Mouse (Mus musculus) hindbrain, embryonic 15.5 days (tissue): ENCODE results near the gene Hoxc13. TPM values are rescaled to one million over a fixed set of nuclear protein-coding genes. Genes with fewer than 3 reads are reported as not detected.

Experiments used
- ATAC-seq: fragments of 200-750 bp; cut with Nextera tagmentation; 2 replicates; pipeline ENCODE4 v1.8.0; 2017; ENCODE audit warnings: low read depth, moderate number of reproducible peaks, moderate TSS enrichment; ENCODE audit not compliant: low FRiP score
- H3K27ac ChIP-seq: fragments of 300-500 bp; sonication (generic); replicated peaks from 2 replicates; pipeline ENCODE4 v1.5.1; 2015; ENCODE audit warnings: mild to moderate bottlenecking, inconsistent platforms
- H3K27me3 ChIP-seq: fragments of 300-500 bp; sonication (generic); 2 replicates; pipeline ENCODE4 v1.6.1; 2015; ENCODE audit warnings: control low read depth, inconsistent platforms
- H3K36me3 ChIP-seq: fragments of 300-500 bp; sonication (generic); 2 replicates; pipeline ENCODE4 v1.6.1; 2015; ENCODE audit warnings: control low read depth, inconsistent platforms
- H3K4me1 ChIP-seq: fragments of 300-500 bp; sonication (generic); replicated peaks from 2 replicates; pipeline ENCODE4 v1.6.1; 2015; ENCODE audit warnings: control low read depth, inconsistent platforms
- H3K4me2 ChIP-seq: fragments of 300-500 bp; sonication (generic); 2 replicates; pipeline ENCODE4 v1.6.1; 2015; ENCODE audit warnings: moderate library complexity, mild to moderate bottlenecking, inconsistent platforms
- H3K4me3 ChIP-seq: fragments of 300-500 bp; sonication (generic); 2 replicates; pipeline ENCODE4 v1.5.1; 2015; ENCODE audit warnings: mild to moderate bottlenecking, inconsistent platforms
- H3K9ac ChIP-seq: fragments of 300-500 bp; sonication (generic); 2 replicates; pipeline ENCODE4 v1.6.1; 2015; ENCODE audit warnings: inconsistent platforms
- H3K9me3 ChIP-seq: fragments of 300-500 bp; sonication (generic); 2 replicates; pipeline ENCODE4 v1.6.1; 2016; ENCODE audit warnings: control low read depth, inconsistent platforms
- WGBS: fragments of 180-500 bp; shearing (Covaris S2); methylation state at CpG from one replicate; pipeline ENCODE4 v1.1.7; 2015; 5-methylcytosine and 5-hydroxymethylcytosine counted together
- polyA plus RNA-seq: library from polyadenylated mRNA; unstranded; fragments of >200 nt; fragmentation: Nextera tagmentation; extraction: Ambion mirVana; gene quantifications from 2 replicates; pipeline ENCODE4 v1.2.1, GENCODE M21; 2015

The Hoxc13 gene
- polyA plus RNA-seq, 1 experiment from 2014 or later: not detected

DNA sequence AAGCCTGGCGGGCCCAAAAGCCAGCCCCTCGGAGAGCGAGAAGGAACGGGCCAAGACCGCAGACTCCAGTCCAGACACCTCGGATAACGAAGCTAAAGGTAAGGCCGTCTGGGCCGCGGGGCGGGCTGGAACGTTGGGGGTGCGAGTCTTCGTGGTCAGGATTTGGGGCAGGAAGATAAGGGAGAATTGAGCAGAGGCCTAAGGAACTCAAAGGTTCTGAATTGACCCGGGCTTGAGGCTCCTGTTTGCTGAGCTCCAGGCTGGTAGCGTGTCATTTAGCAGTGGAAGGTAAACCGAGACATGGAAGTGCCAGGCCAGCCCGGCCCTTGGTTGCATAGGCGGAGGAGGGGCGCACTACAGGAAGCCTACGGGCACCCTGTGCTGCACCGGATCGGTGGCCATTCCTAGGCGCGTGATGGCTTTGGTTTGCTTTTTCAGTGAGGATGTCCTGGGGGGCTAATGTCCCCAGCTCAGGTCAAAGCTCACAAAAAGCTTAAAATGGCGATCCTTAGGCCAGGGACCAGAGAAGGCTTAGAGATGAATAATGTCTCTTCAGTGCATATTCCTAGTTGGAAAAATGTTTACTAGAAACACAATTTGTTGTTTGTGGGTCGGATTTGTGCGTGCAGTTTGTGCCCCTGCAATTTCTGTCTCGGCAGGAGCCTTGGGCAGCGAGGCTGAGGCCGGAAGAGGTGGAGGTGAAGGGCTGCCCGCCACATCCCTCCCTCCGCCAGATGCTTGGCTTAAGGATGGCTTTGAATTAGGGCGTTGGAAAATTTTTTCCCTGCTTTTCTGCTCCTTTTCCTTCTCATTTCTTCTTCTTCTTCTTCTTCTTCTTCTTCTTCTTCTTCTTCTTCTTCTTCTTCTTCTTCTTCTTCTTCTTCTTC lies 46.9 kb downstream of the Hoxc13 start:
- Histone ChIP-seq H3K4me3 (no peak overlapping the region), H3K27me3 (peaks cover 97% of the 10 kb centered on the region), H3K9ac (no peak overlapping the region), H3K36me3 (no peaks in the 10 kb centered on the region), H3K4me2 (no peak overlapping the region), H3K4me1 (no peaks in the 10 kb centered on the region), H3K9me3 (no peaks in the 10 kb centered on the region), H3K27ac (no peak overlapping the region)
- ATAC-seq: no peak
- WGBS: 3% methylated on average over 34 of the region's 34 CpGs

DNA sequence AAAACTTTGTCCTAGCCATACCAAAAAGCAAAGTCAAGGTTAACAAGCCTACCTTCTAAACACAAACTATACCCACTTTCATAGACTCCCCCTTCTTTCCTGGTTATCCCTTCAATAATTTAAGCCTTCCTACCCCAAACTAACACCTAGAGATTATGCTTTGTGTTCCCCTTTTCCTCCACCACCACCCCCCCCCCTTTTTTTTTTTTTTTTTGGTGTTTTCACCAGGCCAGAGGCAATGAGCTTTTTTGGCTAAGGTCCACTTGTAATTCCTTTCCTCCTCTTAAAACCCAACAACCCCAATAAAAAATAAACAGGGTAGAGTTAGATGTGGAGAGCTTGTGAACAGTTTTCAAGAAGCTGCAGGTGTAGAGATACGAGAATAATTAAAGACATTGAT lies 48.4 kb downstream of the Hoxc13 start:
- 28% methylated on average over 1 of the region's 1 CpGs for WGBS
- Histone ChIP-seq H3K9me3 (no peaks in the 10 kb centered on the region), H3K27ac (no peak overlapping the region), H3K4me1 (no peaks in the 10 kb centered on the region), H3K4me2 (no peak overlapping the region), H3K36me3 (no peaks in the 10 kb centered on the region), H3K9ac (no peak overlapping the region), H3K4me3 (no peak overlapping the region), H3K27me3 (peaks cover 97% of the 10 kb centered on the region)
- ATAC-seq: no peak

DNA sequence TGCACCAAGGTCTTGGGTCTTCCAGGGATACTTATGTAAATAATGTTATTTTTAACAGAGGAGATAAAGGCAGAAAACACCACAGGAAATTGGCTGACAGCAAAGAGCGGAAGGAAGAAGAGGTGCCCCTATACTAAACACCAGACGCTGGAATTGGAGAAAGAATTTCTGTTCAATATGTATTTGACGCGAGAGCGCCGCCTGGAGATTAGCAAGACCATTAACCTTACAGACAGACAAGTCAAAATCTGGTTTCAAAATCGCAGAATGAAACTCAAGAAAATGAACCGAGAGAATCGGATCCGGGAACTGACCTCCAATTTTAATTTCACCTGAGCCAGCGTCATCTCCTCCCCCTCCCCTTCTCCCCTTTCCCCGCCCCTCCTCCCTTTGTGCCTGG lies 49.8 kb downstream of the Hoxc13 start:
- no peaks in the 10 kb centered on the region for H3K36me3 ChIP-seq
- H3K4me3 ChIP-seq: no peak overlapping the region
- H3K9ac ChIP-seq: no peak overlapping the region
- no peaks in the 10 kb centered on the region for H3K4me1 ChIP-seq
- ATAC-seq: no peak
- no peaks in the 10 kb centered on the region for H3K9me3 ChIP-seq
- H3K27ac ChIP-seq: no peak overlapping the region
- peaks cover 95% of the 10 kb centered on the region for H3K27me3 ChIP-seq
- WGBS: 2% methylated on average over 12 of the region's 12 CpGs
- no peak overlapping the region for H3K4me2 ChIP-seq

DNA sequence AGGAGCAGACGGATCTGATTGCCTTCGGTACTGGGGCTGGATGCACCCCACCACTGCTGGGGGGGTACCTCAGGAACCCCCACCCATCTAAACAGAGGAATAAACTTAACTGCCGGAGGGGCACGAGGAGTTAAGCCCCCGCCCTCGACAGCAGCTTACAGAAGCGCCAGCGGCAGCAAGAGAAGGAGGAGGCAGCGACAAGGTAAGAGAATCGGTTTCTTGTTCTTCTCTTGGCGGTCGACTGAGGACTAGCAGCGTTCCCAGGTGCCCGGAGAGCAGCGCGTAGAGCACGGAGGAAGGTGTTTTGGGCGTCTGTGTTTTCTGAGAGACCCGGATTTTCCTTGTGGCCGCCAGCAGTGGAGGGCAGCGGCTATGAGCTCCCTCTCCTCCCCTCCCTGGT lies 51.4 kb downstream of the Hoxc13 start:
- no peak overlapping the region for H3K4me2 ChIP-seq
- no peak overlapping the region for H3K27ac ChIP-seq
- H3K36me3 ChIP-seq: no peaks in the 10 kb centered on the region
- WGBS: under 1% methylated on average over 21 of the region's 21 CpGs
- ATAC-seq: no peak
- H3K4me3 ChIP-seq: no peak overlapping the region
- peaks cover 88% of the 10 kb centered on the region for H3K27me3 ChIP-seq
- H3K9me3 ChIP-seq: no peaks in the 10 kb centered on the region
- no peak overlapping the region for H3K9ac ChIP-seq
- H3K4me1 ChIP-seq: no peaks in the 10 kb centered on the region

DNA sequence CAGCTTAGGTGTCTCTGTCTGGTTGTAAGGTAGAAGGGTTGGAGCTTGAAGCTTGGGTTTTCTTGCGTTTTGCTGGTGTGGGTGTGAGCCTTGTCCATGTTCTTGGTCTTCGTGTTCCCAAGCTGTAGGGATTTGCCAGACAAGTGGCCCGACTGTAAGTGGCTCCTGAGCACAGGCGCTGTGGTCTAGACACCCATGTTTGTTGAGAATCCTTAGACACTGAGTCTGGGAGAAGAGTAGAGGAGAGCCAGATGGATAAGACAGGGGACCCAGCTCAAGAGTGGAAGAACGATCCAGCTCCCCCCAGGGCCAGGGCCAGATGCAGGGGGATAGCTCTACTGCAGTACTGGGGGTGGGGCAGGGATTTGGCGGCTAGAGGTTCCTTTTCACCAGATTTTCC lies 51.9 kb downstream of the Hoxc13 start:
- Histone ChIP-seq H3K27ac (no peak overlapping the region), H3K4me3 (no peak overlapping the region), H3K27me3 (peaks cover 88% of the 10 kb centered on the region), H3K4me1 (no peaks in the 10 kb centered on the region), H3K36me3 (no peaks in the 10 kb centered on the region), H3K9me3 (no peaks in the 10 kb centered on the region), H3K9ac (no peak overlapping the region), H3K4me2 (no peak overlapping the region)
- no peak for ATAC-seq
- 2% methylated on average over 6 of the region's 6 CpGs for whole genome bisulfite sequencing

DNA sequence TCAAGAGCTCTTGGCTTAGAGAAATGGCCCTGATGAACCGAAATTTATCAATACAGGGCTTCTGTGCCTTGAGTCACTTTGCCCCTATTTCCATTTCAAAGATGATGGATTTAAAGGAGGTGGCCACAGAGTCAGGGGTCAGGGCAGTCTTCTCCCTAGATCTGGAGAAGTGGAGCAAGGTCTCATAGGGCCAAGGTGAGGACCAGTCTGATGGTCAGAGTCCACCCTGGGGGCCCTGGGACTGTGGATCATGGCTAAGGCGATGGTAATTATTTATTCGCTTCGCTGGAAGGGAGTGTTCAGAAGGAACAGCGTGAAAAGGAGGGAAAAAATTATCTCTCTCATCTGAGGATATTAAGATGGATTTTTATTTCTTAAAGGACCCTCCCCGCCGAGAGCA lies 54.1 kb downstream of the Hoxc13 start:
- ATAC-seq: no peak
- Histone ChIP-seq H3K27me3 (peaks cover 90% of the 10 kb centered on the region), H3K9ac (no peak overlapping the region), H3K36me3 (no peaks in the 10 kb centered on the region), H3K4me1 (no peaks in the 10 kb centered on the region), H3K4me2 (no peak overlapping the region), H3K27ac (no peak overlapping the region), H3K4me3 (no peak overlapping the region), H3K9me3 (no peaks in the 10 kb centered on the region)
- WGBS: 7% methylated on average over 7 of the region's 7 CpGs

DNA sequence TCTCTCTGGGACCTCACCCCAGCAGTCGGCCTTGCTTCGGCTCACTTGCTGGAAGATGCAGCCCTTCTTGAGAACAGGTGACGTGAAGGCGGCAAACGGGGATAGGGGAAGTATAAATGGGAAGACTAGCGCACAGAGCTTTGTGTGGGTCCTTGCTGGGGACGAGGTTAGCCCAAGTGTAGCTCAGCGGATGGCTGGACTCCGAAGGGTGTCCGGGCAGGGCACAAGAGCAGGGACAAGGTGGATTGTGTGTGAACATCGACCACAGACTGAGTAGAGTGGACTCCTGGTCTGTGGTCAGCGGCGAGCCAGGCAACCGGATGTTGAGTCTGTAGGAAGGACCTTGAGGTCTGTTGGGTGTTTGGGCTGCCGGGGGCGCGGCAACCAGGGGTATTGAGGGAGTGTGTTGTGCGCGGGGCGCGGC lies 54.8 kb downstream of the Hoxc13 start:
- H3K27ac ChIP-seq: no peak overlapping the region
- WGBS: under 1% methylated on average over 21 of the region's 21 CpGs
- no peak overlapping the region for H3K4me3 ChIP-seq
- no peaks in the 10 kb centered on the region for H3K9me3 ChIP-seq
- no peak for ATAC-seq
- H3K27me3 ChIP-seq: peaks cover 90% of the 10 kb centered on the region
- H3K9ac ChIP-seq: no peak overlapping the region
- H3K4me2 ChIP-seq: no peak overlapping the region
- no peaks in the 10 kb centered on the region for H3K36me3 ChIP-seq
- H3K4me1 ChIP-seq: no peaks in the 10 kb centered on the region

DNA sequence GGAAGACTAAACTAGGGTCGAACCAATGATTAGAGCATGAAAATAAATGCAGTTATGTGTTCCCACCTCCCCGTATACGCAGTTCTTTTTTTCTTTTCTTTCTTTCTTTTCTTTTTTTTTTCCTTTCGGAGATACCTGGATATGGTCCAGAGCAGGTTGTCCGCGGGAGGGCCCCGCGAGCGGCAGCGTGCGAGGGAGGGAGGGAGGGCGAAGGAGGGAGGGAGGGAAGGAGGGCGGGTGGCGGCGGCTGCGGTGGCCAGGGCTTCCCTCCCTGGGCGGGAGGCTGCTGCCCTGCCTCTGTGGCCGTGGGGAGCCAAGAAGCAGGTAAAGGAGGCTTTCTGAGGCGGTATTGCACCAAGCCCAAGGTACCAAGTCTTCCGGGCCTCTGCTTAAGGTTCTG lies 55.3 kb downstream of the Hoxc13 start, which contains the start of gene Hoxc9:
Hoxc9 (plus strand) TSS at position 269 of the 400 bp plus-strand sequence.
- Histone ChIP-seq H3K4me3 (no peak within 1 kb of the TSS), H3K9me3 (no peaks in the 10 kb centered on the region), H3K27me3 (peaks cover 90% of the 10 kb centered on the region), H3K4me2 (no peak within 1 kb of the TSS), H3K4me1 (no peaks in the 10 kb centered on the region), H3K9ac (no peak within 1 kb of the TSS), H3K27ac (no peak within 1 kb of the TSS), H3K36me3 (no peaks in the 10 kb centered on the region)
- under 1% methylated on average over 8 of the region's 20 CpGs for WGBS
- no peak for ATAC-seq

DNA sequence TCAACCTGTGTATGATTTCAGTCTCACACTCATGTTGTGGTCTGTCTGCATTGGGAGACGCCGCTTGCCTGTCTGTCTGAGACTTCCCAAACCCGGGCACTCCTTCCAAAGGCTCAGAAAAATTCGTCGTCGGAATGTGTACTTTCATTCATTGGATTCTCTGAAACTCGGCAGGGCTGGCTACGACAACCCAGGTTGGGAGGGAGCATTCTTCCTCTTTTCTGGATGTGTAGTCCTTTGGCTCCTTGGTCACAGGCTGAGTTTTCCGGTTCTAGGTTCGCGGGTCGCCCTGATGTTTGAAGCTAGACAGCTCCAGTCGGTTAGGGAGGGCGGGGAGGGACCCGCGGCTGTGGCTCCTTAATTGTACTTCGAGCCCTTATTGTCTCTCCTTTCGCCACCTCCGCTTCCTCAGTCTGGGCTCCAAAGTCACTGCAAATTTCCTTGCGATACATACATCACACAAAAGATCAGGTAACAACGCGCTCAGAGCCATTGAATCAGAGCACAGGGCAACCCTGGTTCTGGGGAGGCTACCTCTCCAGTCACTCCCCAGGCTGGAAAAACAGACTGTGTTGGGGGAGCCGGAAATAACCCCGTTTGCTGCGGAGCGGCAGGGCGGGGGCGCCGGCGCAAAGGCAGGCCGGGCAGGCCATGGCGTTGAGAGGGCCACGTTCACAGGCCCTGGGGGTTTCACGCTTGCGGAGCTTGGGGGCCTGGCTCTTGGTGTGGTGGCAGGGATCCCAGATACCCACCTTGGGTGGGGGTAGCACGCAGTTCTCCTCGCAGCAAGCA lies 55.9 kb downstream of the Hoxc13 start:
- Histone ChIP-seq H3K27ac (no peak overlapping the region), H3K9me3 (no peaks in the 10 kb centered on the region), H3K9ac (no peak overlapping the region), H3K4me2 (no peak overlapping the region), H3K4me3 (no peak overlapping the region), H3K36me3 (no peaks in the 10 kb centered on the region), H3K4me1 (peaks cover 6% of the 10 kb centered on the region), H3K27me3 (peaks cover 90% of the 10 kb centered on the region)
- no peak for ATAC-seq
- under 1% methylated on average over 37 of the region's 37 CpGs for WGBS

DNA sequence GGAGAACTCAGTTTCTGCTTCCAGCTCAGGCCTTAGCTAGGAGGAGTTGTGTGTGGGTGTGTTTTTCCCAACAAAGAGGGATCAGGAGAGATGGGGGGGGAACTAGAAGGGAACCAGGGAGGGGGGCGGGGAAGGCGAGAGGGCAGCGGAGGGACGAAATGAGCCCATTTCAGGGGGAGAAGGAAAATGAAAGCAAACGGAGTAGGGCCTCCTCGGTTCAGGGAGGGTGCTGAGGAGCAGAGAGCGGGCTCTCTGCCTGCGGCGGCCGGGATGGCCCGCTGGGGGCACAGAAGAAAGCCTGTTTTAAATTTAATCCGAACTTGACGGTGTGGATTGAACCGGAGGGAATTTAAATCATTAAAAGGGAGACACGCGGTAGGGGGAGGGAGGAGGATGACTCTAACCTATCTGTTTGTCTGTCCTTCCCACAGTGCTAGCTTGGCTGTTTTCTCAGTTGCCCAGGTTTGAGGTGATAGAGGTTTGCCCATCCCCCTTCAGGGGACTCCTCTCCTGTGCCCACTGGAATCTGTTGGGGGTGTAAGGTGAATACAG lies 56.6 kb downstream of the Hoxc13 start:
- WGBS: under 1% methylated on average over 16 of the region's 16 CpGs
- H3K36me3 ChIP-seq: no peaks in the 10 kb centered on the region
- no peak overlapping the region for H3K4me3 ChIP-seq
- H3K4me1 ChIP-seq: peaks cover 9% of the 10 kb centered on the region
- H3K9me3 ChIP-seq: no peaks in the 10 kb centered on the region
- peaks cover 90% of the 10 kb centered on the region for H3K27me3 ChIP-seq
- ATAC-seq: no peak
- H3K27ac ChIP-seq: no peak overlapping the region
- H3K4me2 ChIP-seq: no peak overlapping the region
- no peak overlapping the region for H3K9ac ChIP-seq
